Mouse (Mus musculus): Measurements from ENCODE around the gene Golga1.

DNA sequence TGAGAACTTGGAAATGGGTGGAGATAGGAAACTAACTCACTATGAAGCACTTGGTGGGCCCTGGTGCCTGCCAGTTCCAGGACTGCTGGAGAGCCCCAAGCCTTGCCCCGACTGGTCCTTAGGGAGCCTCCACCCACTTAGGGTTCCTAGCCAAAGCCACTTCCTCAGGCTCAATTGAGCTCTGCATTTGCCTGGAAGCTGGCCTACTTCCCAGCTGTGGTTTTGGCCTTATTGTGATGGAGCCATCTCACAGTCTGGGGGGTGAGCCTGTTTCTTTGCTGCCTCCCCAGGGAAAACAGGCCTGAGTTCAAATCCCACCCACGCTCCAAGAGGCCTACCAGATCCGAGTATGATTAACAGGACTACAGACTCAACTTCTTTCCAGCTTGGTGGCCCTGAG, 78.8 kb downstream of the Golga1 start:
- TF ChIP-seq POLR2A (IDR thresholded peaks at IDR 0.05; ENCODE audit: low read depth, low read length) (no peak), CTCF (IDR thresholded peaks at IDR 0.05; ENCODE audit: borderline replicate concordance, insufficient read depth, low read length) (no peak)
